Mouse (Mus musculus) forebrain, postnatal 0 days (tissue): ENCODE measurements at regions not wholly inside any gene's neighbourhood (a gene's known extent, or its start where the extent isn't known, plus 50 kb on each side); places are given as distances from the start of the nearest gene placed in this dataset.

ENCODE experiments used
- ATAC-seq: fragments of 200-750 bp; cut with Nextera tagmentation; 2 replicates; pipeline ENCODE4 v1.8.0; 2017; ENCODE audit warnings: mild to moderate bottlenecking, moderate library complexity
- DNase-seq: peaks from one replicate; pipeline ENCODE4 v3.0.0-alpha.2; 2015
- H3K27ac ChIP-seq: fragments of 300-500 bp; sonication (generic); 2 replicates; pipeline ENCODE4 v1.5.1; 2014; ENCODE audit warnings: low read depth, mild to moderate bottlenecking, antibody characterized with exemption, low read length, moderate library complexity, mixed read lengths
- H3K27me3 ChIP-seq: fragments of 300-500 bp; sonication (generic); 2 replicates; pipeline ENCODE4 v1.6.1; 2014; ENCODE audit warnings: mild to moderate bottlenecking, low read length, mixed read lengths; ENCODE audit not compliant: insufficient read depth
- H3K36me3 ChIP-seq: fragments of 300-500 bp; sonication (generic); 2 replicates; pipeline ENCODE4 v1.6.1; 2014; ENCODE audit warnings: mild to moderate bottlenecking, moderate library complexity; ENCODE audit not compliant: insufficient read depth
- H3K4me1 ChIP-seq: fragments of 300-500 bp; sonication (generic); 2 replicates; pipeline ENCODE4 v1.6.1; 2014; ENCODE audit warnings: antibody characterized with exemption; ENCODE audit not compliant: insufficient read depth
- H3K4me2 ChIP-seq: fragments of 300-500 bp; sonication (generic); 2 replicates; pipeline ENCODE4 v1.6.1; 2014; ENCODE audit warnings: low read depth, mild to moderate bottlenecking, moderate library complexity
- H3K4me3 ChIP-seq: fragments of 300-500 bp; sonication (generic); 2 replicates; pipeline ENCODE4 v1.5.1; 2014; ENCODE audit warnings: low read depth, low read length, mixed read lengths
- H3K9ac ChIP-seq: fragments of 300-500 bp; sonication (generic); 2 replicates; pipeline ENCODE4 v1.6.1; 2014; ENCODE audit warnings: mild to moderate bottlenecking
- H3K9me3 ChIP-seq: fragments of 300-500 bp; sonication (generic); 2 replicates; pipeline ENCODE4 v1.6.1; 2016; ENCODE audit warnings: low read length
- CTCF ChIP-seq: sonication (generic); IDR thresholded peaks from 2 replicates; pipeline ENCODE4 v1.5.1; 2016; ENCODE audit warnings: antibody characterized with exemption, control low read depth, low read depth
- WGBS: fragments of 180-500 bp; shearing (Covaris S2); extraction: QIAGEN DNeasy Blood & Tissue Kit; methylation state at CpG from one replicate; pipeline ENCODE4 v1.1.7; 2014; 5-methylcytosine and 5-hydroxymethylcytosine counted together

DNA sequence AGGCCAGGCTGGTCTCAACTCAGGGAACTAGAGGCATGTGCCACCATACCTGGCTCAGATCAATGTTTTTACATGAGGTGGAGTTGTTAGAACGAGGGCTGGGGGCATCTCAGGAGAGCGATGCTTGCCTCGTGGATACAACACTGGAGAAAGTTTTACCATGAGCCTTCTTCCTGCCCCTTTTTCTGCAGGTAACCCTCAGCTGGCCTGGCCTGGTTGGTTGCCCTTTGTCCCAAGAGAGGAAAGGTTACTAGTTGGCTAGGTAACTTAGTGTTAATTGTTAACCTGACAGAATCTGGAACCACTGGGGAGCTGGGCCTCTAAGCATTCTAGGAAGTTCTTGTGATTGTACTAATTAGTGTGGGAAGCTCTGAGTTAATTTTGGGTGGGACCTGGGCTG, 81.0 kb upstream of the Sertad2 start:
- ATAC-seq (no peak), DNase-seq (no peak)
- TF ChIP-seq CTCF, result no peak
- Histone ChIP-seq H3K9ac (no peak overlapping the region), H3K36me3 (no peaks in the 10 kb centered on the region), H3K4me2 (no peak overlapping the region), H3K9me3 (no peaks in the 10 kb centered on the region), H3K27ac (no peak overlapping the region), H3K27me3 (no peaks in the 10 kb centered on the region), H3K4me1 (no peaks in the 10 kb centered on the region), H3K4me3 (no peak overlapping the region)
- 87% methylated on average over 3 of the region's 3 CpGs for WGBS

GRCm38 (mm10) chr11:20463173-20463681, 79.8 kb upstream of the Sertad2 start:
- 25% methylated on average over 10 of the region's 10 CpGs for WGBS
- no peak for ATAC-seq
- Histone ChIP-seq H3K4me3 (no peak overlapping the region), H3K27me3 (no peaks in the 10 kb centered on the region), H3K9ac (no peak overlapping the region), H3K4me1 (no peaks in the 10 kb centered on the region), H3K9me3 (no peaks in the 10 kb centered on the region), H3K36me3 (no peaks in the 10 kb centered on the region), H3K27ac (no peak overlapping the region), H3K4me2 (no peak overlapping the region)
- no peak for DNase-seq
- TF ChIP-seq CTCF, result 0 out of 2 replicates have a peak, but pooled peaks have one; percentile 1

DNA sequence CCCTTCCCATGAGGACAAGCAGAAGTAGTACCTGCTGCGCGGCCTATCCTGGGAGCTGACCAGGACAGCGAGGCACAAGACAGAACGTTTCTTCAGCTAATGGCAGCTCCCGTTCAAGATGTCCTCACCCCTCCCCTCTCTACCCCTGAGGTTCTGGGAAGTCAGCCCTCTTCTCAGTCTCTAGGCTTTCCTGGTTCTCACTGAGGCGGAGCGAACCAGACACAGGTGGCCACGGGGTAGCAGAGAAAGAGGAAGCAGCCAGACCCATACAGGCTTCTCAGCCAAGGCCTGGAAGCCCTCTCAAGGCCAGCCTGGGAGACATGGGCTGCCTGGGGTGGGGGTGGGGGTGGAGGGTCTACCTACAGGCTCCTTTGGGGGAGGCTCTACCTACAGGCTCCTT, 78.5 kb upstream of the Sertad2 start:
- no peak overlapping the region for H3K4me2 ChIP-seq
- no peak overlapping the region for H3K4me3 ChIP-seq
- no peak for ATAC-seq
- no peak for DNase-seq
- H3K36me3 ChIP-seq, result no peaks in the 10 kb centered on the region
- no peaks in the 10 kb centered on the region for H3K27me3 ChIP-seq
- no peak overlapping the region for H3K9ac ChIP-seq
- no peak overlapping the region for H3K27ac ChIP-seq
- no peaks in the 10 kb centered on the region for H3K4me1 ChIP-seq
- whole genome bisulfite sequencing, result 83% methylated on average over 8 of the region's 8 CpGs
- no peaks in the 10 kb centered on the region for H3K9me3 ChIP-seq
- TF ChIP-seq CTCF, result no peak

- ATAC-seq, result no peak
- no peak overlapping the region for H3K27ac ChIP-seq
- no peak overlapping the region for H3K4me2 ChIP-seq
- H3K4me1 ChIP-seq, result no peaks in the 10 kb centered on the region
- TF ChIP-seq CTCF, result no peak
- no peaks in the 10 kb centered on the region for H3K9me3 ChIP-seq
- no peak for DNase-seq
- H3K9ac ChIP-seq, result no peak overlapping the region
- H3K27me3 ChIP-seq, result no peaks in the 10 kb centered on the region
- no peak overlapping the region for H3K4me3 ChIP-seq
- WGBS, result 32% methylated on average over 4 of the region's 4 CpGs
- no peaks in the 10 kb centered on the region for H3K36me3 ChIP-seq
Observed at GRCm38 (mm10) chr11:20466591-20466990, 76.5 kb upstream of the Sertad2 start.

- H3K9me3 ChIP-seq, result no peaks in the 10 kb centered on the region
- ATAC-seq (no peak), DNase-seq (no peak)
- no peak overlapping the region for H3K4me2 ChIP-seq
- no peak for TF ChIP-seq CTCF
- no peaks in the 10 kb centered on the region for H3K4me1 ChIP-seq
- WGBS, result 86% methylated on average over 12 of the region's 12 CpGs
- no peak overlapping the region for H3K27ac ChIP-seq
- H3K9ac ChIP-seq, result no peak overlapping the region
- H3K36me3 ChIP-seq, result no peaks in the 10 kb centered on the region
- H3K4me3 ChIP-seq, result no peak overlapping the region
- no peaks in the 10 kb centered on the region for H3K27me3 ChIP-seq
Observed at GRCm38 (mm10) chr11:20468319-20469018, 74.6 kb upstream of the Sertad2 start.

DNA sequence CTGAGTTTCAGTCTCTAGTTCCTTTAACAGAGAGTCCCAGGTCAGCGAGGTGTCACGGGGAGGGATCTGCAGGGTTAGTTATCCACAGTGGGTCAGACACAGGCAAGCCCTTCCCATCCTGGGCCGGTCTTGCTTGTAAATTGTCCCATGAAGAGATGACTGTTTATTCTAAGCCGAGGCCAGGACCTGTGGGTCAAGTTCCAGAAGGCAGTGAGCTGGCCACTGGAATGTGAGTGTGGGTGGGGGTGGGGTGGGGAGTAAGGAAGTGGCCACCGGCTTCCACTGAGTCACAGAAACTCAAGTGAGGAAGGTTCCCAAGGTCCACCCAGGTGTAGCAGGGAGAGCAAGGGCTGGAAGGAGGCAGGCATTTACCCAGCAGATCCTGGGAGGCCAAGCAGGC, 73.7 kb upstream of the Sertad2 start:
- Histone ChIP-seq H3K4me3 (no peak overlapping the region), H3K27ac (no peak overlapping the region), H3K27me3 (no peaks in the 10 kb centered on the region), H3K9me3 (no peaks in the 10 kb centered on the region), H3K9ac (no peak overlapping the region), H3K4me1 (no peaks in the 10 kb centered on the region), H3K36me3 (no peaks in the 10 kb centered on the region), H3K4me2 (no peak overlapping the region)
- 75% methylated on average over 5 of the region's 5 CpGs for WGBS
- TF ChIP-seq CTCF, result no peak
- no peak for ATAC-seq
- DNase-seq, result no peak

DNA sequence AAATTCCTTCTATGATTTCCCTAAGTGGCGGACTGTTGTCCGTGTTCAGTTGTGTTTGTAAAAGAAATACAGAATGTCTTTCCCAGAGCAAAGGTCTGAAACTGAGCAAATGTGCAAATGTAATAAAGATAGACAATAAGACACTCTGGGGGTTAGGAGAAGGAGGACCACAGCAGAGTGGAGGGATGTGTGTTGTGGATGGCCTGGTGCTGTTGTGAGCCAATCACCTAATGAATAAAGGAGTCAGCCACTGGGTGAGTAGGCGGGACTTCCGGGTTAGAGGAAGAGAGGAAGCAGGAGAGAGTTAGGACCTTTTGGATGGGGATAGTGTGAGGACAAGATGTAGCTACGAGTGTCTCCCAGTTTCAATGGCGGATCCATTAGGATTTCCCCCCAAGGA, 72.7 kb upstream of the Sertad2 start:
- H3K9me3 ChIP-seq, result no peaks in the 10 kb centered on the region
- WGBS, result 90% methylated on average over 6 of the region's 6 CpGs
- no peak for TF ChIP-seq CTCF
- no peaks in the 10 kb centered on the region for H3K4me1 ChIP-seq
- no peak overlapping the region for H3K9ac ChIP-seq
- no peak overlapping the region for H3K4me3 ChIP-seq
- ATAC-seq (no peak), DNase-seq (no peak)
- no peak overlapping the region for H3K27ac ChIP-seq
- no peak overlapping the region for H3K4me2 ChIP-seq
- H3K36me3 ChIP-seq, result no peaks in the 10 kb centered on the region
- no peaks in the 10 kb centered on the region for H3K27me3 ChIP-seq
